Mouse (Mus musculus): Measurements from ENCODE around the gene Tnfsf10. TPM values are rescaled to one million over a fixed set of nuclear protein-coding genes. Genes with fewer than 3 reads are reported as not detected.
"Not testable (repeated sequence)": the region's sequence is repeated elsewhere in the genome, so short reads cannot be mapped to it uniquely, and the experiment has no call there.

The Tnfsf10 gene
- 0.05 TPM in 2 replicates for polyA plus RNA-seq (2016; fragmentation: Nextera tagmentation; extraction: Ambion mirVana)

DNA sequence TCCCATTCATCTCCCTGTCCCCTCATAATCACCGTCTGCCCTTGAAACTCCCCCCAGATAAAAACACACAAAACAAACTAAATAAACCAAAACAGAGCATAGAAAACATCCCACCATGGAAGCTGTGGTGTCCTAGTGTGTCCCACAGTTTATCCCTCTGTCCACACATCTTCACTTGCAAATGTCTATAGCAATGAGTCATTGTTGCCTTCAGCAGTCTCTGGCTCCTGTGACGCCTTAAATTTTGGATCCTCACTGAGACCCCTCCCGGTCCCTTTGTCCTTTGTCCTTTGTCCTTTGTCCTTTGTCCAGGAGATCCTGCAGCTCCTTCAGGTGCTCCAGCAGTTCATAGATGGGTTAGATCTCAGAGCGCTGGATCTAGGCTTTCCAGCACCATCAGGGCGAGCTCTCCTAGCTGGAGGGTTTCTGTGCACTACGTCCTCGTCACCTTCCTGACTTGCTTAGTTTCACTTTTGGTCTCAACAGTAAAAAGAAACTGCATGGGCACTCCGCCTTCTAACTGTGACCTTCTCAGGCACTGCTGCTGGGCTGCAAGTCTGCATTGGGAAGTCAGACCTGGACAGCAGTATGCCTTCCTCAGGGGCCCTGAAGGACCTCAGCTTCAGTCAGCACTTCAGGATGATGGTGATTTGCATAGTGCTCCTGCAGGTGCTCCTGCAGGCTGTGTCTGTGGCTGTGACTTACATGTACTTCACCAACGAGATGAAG is at the start of gene Tnfsf10:
Gene Tnfsf10, plus strand, starts transcription at position 470 of the 729 bp plus-strand sequence.
- H3K4me3 ChIP-seq (replicated peaks), result no peak within 1 kb of the TSS
- H3K9ac ChIP-seq (replicated peaks), result no peak within 1 kb of the TSS
- ATAC-seq (ENCODE audit: insufficient number of reproducible peaks, insufficient read depth, low FRiP score, low TSS enrichment, low read depth), result peak; percentile 42; the same call in 1 of the 2 replicates
- 75% methylated on average over 9 of the region's 9 CpGs for WGBS
- peak within 1 kb of the TSS; percentile 30 for H3K4me2 ChIP-seq
- no peaks in the 10 kb centered on the region for H3K9me3 ChIP-seq
- no peak within 1 kb of the TSS for H3K27ac ChIP-seq
- peaks cover 13% of the 10 kb centered on the region for H3K4me1 ChIP-seq (replicated peaks)
- no peaks in the 10 kb centered on the region for H3K36me3 ChIP-seq
- H3K27me3 ChIP-seq, result no peaks in the 10 kb centered on the region

DNA sequence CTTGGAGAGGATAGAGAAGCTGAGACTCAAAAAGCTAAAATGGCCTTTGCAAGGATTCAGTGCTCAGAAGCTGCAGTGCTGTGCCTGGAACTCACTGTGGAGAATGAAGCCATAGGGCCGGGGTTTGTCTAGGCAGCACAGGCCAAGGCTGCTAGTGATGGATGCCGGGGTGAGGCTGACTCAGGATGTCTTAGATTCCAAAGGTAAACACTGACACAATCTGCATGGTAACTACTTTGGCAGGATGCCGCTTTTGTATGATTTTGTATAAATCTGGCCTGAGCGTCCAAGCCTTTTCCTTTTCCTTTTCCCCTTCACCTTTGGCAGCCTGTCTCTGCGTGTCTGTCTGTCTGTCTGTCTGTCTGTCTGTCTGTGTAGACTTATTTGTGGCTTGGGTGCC is 49.5 kb upstream of the Tnfsf10 start:
- WGBS, result 88% methylated on average over 5 of the region's 5 CpGs
- no peak overlapping the region for H3K4me2 ChIP-seq

GRCm38 (mm10) chr3:27267887-27268286 is 48.9 kb upstream of the Tnfsf10 start:
- Histone ChIP-seq H3K4me1 (replicated peaks) (peaks cover 10% of the 10 kb centered on the region; the same call in 1 of the 2 replicates), H3K4me3 (replicated peaks) (no peak overlapping the region), H3K4me2 (no peak overlapping the region), H3K36me3 (no peaks in the 10 kb centered on the region), H3K27me3 (no peaks in the 10 kb centered on the region), H3K27ac (no peak overlapping the region), H3K9ac (replicated peaks) (no peak overlapping the region), H3K9me3 (no peaks in the 10 kb centered on the region)
- no peak for ATAC-seq (ENCODE audit: insufficient number of reproducible peaks, insufficient read depth, low FRiP score, low TSS enrichment, low read depth)
- WGBS, result 69% methylated on average over 4 of the region's 4 CpGs

More for the DNA sequence above, 49.5 kb upstream of the Tnfsf10 start:
- H3K4me1 ChIP-seq (replicated peaks), result peaks cover 10% of the 10 kb centered on the region; the same call in 1 of the 2 replicates
- H3K36me3 ChIP-seq, result no peaks in the 10 kb centered on the region
- H3K4me3 ChIP-seq (replicated peaks), result no peak overlapping the region
- H3K27me3 ChIP-seq, result no peaks in the 10 kb centered on the region
- H3K9me3 ChIP-seq, result no peaks in the 10 kb centered on the region
- no peak overlapping the region for H3K27ac ChIP-seq
- ATAC-seq (ENCODE audit: insufficient number of reproducible peaks, insufficient read depth, low FRiP score, low TSS enrichment, low read depth), result no peak
- H3K9ac ChIP-seq (replicated peaks), result no peak overlapping the region

- Histone ChIP-seq H3K9ac (replicated peaks) (no peak overlapping the region), H3K27me3 (no peaks in the 10 kb centered on the region), H3K4me2 (no peak overlapping the region), H3K4me1 (replicated peaks) (peaks cover 10% of the 10 kb centered on the region; the same call in 1 of the 2 replicates), H3K36me3 (no peaks in the 10 kb centered on the region), H3K4me3 (replicated peaks) (no peak overlapping the region), H3K27ac (no peak overlapping the region), H3K9me3 (no peaks in the 10 kb centered on the region)
- ATAC-seq (ENCODE audit: insufficient number of reproducible peaks, insufficient read depth, low FRiP score, low TSS enrichment, low read depth), result no peak
- 90% methylated on average over 4 of the region's 4 CpGs for WGBS
These were observed 47.7 kb upstream of the Tnfsf10 start for GRCm38 (mm10) chr3:27269151-27269550.

- no peaks in the 10 kb centered on the region for H3K27me3 ChIP-seq
- no peaks in the 10 kb centered on the region for H3K9me3 ChIP-seq
- ATAC-seq (ENCODE audit: insufficient number of reproducible peaks, insufficient read depth, low FRiP score, low TSS enrichment, low read depth), result peak; percentile 37; the same call in 1 of the 2 replicates
- no peaks in the 10 kb centered on the region for H3K36me3 ChIP-seq
- H3K27ac ChIP-seq, result peak overlapping the region; percentile 23; the same call in 1 of the 2 replicates
- no peak overlapping the region for H3K4me2 ChIP-seq
- H3K4me1 ChIP-seq (replicated peaks), result peaks cover 10% of the 10 kb centered on the region; the same call in 1 of the 2 replicates
- no peak overlapping the region for H3K4me3 ChIP-seq (replicated peaks)
- 37% methylated on average over 11 of the region's 11 CpGs for WGBS
- no peak overlapping the region for H3K9ac ChIP-seq (replicated peaks)
These were observed 46.5 kb upstream of the Tnfsf10 start for GRCm38 (mm10) chr3:27270160-27270962.

DNA sequence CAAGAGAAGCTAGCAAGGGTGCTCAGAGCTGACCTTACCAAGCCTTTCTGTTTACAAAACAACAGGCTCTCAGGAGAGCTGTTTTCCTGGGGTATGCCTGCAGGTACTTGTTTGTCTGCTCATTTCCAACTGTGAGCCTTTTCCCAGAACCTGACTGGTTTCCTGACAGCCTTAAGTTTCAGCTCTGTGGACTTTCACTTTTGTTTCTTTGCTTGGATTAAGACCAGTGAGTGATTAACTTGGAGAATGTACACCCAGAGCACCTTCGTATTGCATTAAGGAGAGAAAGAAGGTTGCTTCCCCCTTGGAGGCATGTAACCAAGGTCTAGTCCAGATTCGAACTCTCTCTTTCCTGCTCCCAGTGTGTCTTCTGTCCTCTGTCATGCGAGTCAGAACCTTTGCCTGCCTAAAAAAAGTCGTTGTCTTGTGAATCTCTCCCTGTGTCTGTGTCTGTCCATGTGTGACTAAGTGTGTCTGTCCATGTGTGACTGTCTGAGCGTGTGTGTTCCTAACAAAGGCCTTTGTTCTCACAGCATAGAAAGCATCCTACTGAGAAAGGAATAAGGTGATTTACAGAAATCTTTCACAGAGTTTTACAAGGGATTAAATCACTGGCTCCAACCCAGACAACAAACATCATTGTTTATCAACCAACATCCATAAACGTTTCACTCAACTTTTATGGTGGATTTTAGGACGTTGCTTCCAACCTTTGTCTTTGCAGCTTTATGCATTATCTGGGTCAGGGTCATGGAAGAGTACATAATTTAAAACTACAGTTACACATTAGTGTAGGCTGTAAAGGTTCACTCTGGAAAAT is 43.7 kb upstream of the Tnfsf10 start:
- WGBS, result 40% methylated on average over 7 of the region's 7 CpGs
- Histone ChIP-seq H3K9ac (replicated peaks) (no peak overlapping the region), H3K36me3 (no peaks in the 10 kb centered on the region), H3K4me1 (replicated peaks) (peaks cover 10% of the 10 kb centered on the region; the same call in 1 of the 2 replicates), H3K9me3 (no peaks in the 10 kb centered on the region), H3K4me2 (no peak overlapping the region), H3K27me3 (no peaks in the 10 kb centered on the region), H3K27ac (peak overlapping the region; percentile 31; the same call in 1 of the 2 replicates), H3K4me3 (replicated peaks) (no peak overlapping the region)
- no peak for ATAC-seq (ENCODE audit: insufficient number of reproducible peaks, insufficient read depth, low FRiP score, low TSS enrichment, low read depth)

- H3K9me3 ChIP-seq; H3K4me3 ChIP-seq (replicated peaks); H3K4me2 ChIP-seq; H3K4me1 ChIP-seq (replicated peaks); H3K36me3 ChIP-seq; H3K27ac ChIP-seq; ATAC-seq (ENCODE audit: insufficient number of reproducible peaks, insufficient read depth, low FRiP score, low TSS enrichment, low read depth); H3K9ac ChIP-seq (replicated peaks): not testable (repeated sequence)
- 96% methylated on average over 14 of the region's 14 CpGs for WGBS
- H3K27me3 ChIP-seq, result peaks cover 24% of the 10 kb centered on the region; the same call in 1 of the 2 replicates
These were observed 37.4 kb upstream of the Tnfsf10 start for GRCm38 (mm10) chr3:27279286-27279925.

DNA sequence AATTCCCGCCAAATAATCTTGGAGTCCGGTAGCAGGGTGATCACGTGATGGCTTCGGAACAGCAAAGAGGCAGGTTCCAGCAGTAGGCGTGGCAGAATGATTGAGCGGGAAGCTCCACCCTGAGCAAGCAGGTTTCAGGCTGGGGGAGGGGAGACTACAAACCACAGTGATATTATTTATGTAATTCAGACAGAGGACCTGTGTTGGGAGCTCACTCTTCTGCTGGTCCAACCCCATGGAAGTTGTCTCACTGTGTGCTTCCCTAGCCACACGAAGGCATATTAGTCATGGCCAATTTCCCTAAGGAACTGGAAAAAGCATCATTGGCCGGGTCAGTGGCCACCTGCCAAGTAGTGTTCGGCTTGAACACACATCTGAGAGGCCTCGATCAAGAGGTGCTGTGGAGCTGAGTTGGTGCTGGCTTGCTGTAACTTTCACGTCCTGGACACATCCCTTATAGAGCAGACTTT is 36.5 kb upstream of the Tnfsf10 start:
- no peak overlapping the region for H3K9ac ChIP-seq (replicated peaks)
- H3K4me2 ChIP-seq, result no peak overlapping the region
- WGBS, result 67% methylated on average over 11 of the region's 11 CpGs
- no peak for ATAC-seq (ENCODE audit: insufficient number of reproducible peaks, insufficient read depth, low FRiP score, low TSS enrichment, low read depth)
- peaks cover 24% of the 10 kb centered on the region; the same call in 1 of the 2 replicates for H3K27me3 ChIP-seq
- no peaks in the 10 kb centered on the region for H3K36me3 ChIP-seq
- H3K9me3 ChIP-seq, result no peaks in the 10 kb centered on the region
- H3K4me3 ChIP-seq (replicated peaks), result no peak overlapping the region
- H3K4me1 ChIP-seq (replicated peaks), result peaks cover 8% of the 10 kb centered on the region
- no peak overlapping the region for H3K27ac ChIP-seq

DNA sequence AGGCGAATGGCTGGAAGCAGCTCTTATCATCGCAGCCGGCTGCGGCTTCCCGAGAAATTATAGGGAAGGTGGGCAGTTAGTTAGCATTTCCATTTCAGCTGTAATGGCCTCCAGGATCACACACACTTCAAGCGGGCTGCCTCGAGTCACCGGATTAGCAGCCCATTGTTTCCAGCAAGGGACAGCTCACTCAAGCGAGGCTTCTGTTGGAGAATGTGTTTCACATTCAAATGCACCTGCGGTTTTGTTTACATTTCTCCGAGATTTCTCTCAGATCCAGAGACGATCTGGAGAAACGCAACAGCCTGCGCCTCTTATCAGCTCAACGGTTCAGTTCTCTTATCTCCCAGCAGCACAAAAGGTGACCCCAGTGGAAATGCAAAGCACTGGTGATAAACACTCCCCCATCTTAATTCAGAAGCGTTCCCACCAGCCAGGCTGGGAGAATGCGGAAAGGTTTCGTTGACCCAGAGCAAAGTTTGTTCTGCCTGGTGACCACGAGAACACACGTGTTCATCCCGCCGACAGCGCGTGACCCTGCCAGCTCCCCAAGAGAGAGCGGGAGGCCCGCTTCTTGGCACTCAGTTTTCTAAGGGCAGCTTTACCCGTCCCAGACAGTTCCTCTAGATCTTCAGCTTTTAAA is 33.6 kb upstream of the Tnfsf10 start:
- Histone ChIP-seq H3K4me1 (replicated peaks) (peaks cover 8% of the 10 kb centered on the region), H3K27me3 (peaks cover 24% of the 10 kb centered on the region; the same call in 1 of the 2 replicates), H3K9me3 (no peaks in the 10 kb centered on the region), H3K9ac (replicated peaks) (peak overlapping the region; percentile 18; the same call in 1 of the 2 replicates), H3K27ac (no peak overlapping the region), H3K4me2 (peak overlapping the region; percentile 59), H3K4me3 (replicated peaks) (peak overlapping the region; percentile 36), H3K36me3 (no peaks in the 10 kb centered on the region)
- 6% methylated on average over 27 of the region's 27 CpGs for WGBS
- ATAC-seq (ENCODE audit: insufficient number of reproducible peaks, insufficient read depth, low FRiP score, low TSS enrichment, low read depth), result no peak

DNA sequence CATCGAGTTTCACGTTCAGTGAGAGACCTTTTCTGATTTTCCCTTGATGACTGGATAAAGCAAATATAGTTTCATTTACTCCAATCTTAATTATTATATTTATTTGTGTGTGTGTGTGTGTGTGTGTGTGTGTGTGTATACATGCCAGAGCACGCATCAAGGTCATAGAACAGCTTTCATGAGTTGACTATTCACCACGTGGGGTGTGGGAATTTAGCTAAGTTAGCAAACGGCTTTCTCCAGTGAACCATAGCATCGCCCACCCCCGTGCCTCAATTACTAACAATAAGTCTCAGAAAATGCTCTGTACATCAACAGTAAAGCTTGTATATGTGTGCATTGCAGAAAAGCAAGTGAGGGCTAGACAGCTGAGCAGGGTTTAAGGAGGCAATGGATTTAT is 33.0 kb upstream of the Tnfsf10 start:
- no peak overlapping the region for H3K4me3 ChIP-seq (replicated peaks)
- no peak for ATAC-seq (ENCODE audit: insufficient number of reproducible peaks, insufficient read depth, low FRiP score, low TSS enrichment, low read depth)
- 64% methylated on average over 7 of the region's 7 CpGs for WGBS
- no peak overlapping the region for H3K27ac ChIP-seq
- H3K9me3 ChIP-seq, result no peaks in the 10 kb centered on the region
- H3K27me3 ChIP-seq, result peaks cover 24% of the 10 kb centered on the region; the same call in 1 of the 2 replicates
- H3K36me3 ChIP-seq, result no peaks in the 10 kb centered on the region
- peak overlapping the region; percentile 59; the same call in 1 of the 2 replicates for H3K4me2 ChIP-seq
- no peak overlapping the region for H3K9ac ChIP-seq (replicated peaks)
- H3K4me1 ChIP-seq (replicated peaks), result peaks cover 8% of the 10 kb centered on the region
